Mouse (Mus musculus) kidney, adult 18-20 months (tissue): ENCODE measurements around the gene Traf7.

Experiments used
- DNase-seq: peaks from one replicate; pipeline ENCODE4 v3.0.0; 2021

Gene Traf7

DNA sequence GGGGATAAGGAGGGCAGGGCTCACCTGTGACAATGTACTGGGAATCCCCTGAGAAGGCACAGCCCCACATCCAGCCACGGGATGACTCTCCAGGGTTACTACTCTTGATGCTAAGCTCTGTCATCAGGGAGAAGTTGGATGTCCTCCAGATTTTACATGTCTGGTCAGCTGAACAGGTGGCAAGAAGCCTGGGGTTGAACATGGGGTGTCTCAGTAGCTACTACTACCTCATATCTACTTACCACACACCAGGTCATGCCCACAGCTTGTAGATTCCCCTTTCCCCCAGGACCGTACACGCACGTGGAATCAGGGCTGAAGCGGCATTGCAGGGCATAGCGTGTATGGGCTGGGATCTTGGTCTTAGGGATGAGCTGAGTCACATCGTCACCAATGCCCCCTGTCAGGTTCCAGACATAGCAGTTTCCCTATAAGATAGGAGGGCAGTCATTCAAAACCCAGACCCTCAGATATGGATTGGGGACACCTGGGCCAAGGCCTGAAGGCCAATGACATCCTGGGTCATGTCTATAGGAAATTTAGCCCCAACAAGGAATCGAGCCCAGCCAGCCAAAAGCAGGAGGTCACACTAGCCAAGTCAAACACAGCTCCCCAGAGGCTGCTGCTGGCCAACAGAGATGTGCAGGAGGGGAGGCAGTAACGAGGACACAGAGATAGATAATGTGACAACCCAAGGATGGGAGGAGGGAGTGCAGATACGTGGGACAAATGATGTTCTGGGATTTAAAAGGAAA, 51.5 kb downstream of the Traf7 start:
- DNase-seq: no peak

DNA sequence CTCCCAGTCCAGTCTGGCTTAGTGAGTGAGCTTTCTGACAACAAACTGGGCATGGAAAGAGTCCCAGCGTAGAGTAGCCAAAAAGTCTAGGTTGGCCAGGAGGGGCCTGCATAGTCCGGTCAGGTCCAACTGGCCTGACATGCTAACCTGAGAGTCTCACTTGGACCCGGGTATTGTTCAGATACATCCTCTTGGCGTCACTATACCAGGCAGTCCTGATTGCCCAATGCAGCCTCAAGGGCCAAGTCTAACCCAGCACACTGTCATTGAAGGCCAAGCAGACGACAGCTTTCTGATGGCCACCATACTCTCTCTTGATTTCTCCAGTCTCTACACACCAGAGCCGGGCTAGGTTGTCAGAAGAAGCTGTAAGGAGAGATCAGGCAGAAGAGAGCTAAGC, 52.2 kb downstream of the Traf7 start:
- DNase-seq: no peak

DNA sequence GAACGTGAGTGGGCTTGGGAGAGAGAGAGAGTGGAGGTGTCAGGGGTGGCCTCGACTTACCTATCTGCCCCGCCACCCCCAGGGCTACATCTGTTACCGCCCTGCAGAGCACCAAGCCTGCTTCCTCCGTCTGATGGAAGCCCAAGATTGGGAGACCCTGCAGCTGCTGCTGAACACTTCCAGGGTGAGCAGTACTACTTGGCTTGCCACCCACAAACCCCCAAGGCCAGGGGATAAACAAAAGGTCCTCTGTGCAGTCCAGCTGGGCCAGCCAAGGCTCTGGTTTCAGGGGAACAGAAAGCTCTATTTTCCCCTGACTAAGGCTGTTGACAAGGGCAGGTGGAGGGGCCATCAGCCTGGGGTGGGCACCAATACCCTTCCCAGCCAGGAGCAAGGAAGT, 53.2 kb downstream of the Traf7 start:
- DNase-seq: no peak

DNA sequence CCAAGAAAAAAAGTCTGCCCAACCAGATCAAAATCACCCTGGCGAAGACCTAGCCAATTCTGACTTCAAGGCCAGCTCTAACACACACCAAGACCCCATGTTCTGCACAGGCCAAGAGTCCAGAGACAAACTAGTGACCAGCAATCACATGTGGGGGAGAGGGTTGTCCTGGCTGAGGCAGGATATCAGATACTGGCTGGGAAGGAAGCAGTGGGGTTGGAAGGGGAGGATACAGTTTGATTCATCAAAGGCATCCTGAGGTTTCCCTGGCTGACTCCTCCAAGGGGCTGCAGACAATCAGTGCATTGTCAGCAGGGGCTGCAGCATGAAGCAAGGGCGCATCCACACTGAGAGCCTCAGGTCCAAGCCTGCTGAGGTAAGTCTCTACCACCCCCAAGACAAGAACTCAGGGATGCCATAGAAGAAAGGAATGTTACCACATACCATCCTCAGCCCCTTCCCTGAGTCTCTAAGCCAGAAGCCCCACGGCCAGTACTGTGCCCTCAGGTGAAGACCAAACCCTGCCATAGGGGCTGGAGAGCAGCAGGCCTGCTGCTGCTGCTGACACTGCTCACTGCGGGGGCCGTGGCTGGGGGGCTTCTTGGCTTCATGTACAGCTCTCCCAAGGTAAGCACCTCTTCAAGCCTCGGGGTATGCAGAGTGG, 54.0 kb downstream of the Traf7 start, which contains the start of gene Bricd5:
Gene Bricd5, plus strand, starts transcription at position 273 of the 664 bp plus-strand sequence.
- DNase-seq: no peak

DNA sequence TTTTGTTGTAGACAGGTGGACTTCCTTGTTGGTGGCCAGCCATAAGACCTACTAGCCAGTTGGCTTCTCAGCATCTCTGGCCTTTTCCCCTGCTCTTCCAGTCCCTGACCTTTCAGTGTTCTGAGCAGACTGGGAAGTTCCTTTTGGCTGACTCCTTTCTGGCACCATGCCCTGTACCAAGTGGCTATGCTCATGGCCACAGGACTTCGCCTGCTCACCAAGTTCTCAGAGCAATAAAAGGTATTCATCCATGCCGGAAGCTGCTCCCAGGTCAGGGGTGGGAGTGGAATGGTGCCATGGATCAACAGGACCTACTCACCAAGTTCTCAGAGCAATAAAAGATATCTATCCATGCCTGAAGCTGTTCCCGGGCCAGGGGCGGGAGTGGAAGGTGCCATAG, 55.2 kb downstream of the Traf7 start:
- peak; percentile 82 for DNase-seq

DNA sequence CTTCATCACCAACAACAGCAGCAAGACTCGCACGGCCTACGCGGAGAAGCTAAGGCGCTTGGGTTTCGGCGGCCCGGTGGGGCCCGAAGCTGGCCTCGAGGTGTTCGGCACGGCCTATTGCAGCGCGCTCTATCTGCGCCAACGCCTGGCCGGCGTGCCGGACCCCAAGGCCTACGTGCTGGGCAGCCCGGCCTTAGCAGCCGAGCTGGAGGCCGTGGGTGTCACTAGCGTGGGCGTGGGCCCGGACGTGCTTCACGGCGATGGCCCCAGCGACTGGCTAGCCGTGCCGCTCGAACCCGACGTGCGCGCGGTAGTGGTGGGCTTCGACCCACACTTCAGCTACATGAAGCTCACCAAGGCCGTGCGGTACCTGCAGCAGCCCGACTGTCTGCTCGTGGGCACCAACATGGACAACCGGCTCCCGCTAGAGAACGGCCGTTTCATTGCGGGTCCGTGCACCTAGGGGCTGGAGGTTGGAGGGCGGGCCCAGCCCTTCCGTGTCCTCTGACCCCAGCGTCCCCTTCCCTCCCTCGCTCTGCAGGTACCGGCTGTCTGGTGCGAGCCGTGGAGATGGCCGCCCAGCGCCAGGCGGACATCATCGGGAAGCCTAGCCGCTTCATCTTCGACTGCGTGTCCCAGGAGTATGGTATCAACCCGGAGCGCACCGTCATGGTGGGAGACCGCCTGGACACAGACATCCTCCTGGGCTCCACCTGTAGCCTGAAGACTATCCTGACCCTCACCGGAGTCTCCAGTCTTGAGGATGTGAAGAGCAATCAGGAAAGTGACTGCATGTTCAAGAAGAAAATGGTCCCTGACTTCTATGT, 56.8 kb downstream of the Traf7 start:
- peak; percentile 24 for DNase-seq

DNA sequence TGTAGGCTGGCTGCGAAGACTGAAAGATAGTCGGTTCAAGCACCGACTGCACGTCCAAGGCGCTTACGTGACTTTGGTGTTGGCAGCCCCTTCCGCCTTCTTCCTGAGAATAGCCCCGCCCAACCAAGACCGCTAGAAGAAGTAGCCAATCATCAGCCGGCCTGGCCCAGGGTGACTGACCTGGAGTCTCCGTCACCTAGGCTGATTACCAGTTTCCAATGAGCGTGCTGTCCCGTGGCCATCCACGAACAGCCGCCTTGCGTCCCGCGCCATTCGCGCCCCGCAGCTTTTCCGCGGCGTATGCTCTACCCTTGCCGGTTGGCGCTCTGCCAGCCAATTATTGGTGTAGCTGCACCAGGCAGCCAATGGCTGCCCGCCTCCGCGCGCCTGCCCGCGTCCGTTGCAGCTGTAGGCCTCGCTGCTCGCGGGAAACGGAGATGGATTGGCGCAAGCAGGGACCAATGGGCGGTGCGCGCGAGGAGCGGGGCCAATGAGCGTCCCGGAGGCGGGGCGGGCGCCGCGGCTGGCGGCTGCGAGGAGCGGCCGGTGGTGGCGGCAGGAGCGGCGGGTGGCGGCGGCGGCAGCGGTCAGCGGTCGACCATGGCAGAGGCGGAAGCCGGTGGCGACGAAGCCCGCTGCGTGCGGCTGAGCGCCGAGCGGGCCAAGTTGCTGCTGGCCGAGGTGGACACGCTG, 57.7 kb downstream of the Traf7 start, which contains the start of the genes E4f1 and Pgp:
Gene E4f1, minus strand, starts transcription at position 404 of the 693 bp plus-strand sequence.
Gene Pgp, plus strand, starts transcription at position 483 of the 693 bp plus-strand sequence.
- DNase-seq: peak; percentile 99

DNA sequence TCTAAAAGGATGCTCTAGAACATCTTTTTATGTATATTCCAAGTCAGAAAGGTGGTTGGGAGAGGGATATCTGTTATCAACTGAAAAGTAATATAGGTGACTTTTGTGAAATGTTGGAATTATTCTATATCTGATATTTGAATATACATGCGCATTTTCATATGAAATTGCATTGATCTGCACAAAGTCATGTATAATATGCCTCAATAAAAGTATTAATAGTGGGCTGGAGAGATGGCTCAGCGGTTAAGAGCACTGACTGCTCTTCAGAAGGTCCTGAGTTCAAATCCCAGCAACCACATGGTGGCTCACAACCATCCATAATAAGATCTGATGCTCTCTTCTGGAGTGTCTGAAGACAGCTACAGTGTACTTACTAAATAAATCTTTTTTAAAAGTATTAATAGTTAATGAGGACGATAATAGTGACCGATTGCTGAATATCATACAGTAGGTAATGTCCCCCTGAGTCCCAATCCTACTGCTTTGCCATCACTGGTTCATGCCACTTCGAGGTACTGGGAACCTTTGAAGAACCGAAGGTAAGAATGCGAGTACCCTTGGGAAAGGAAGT, 58.3 kb downstream of the Traf7 start:
- DNase-seq: no peak

DNA sequence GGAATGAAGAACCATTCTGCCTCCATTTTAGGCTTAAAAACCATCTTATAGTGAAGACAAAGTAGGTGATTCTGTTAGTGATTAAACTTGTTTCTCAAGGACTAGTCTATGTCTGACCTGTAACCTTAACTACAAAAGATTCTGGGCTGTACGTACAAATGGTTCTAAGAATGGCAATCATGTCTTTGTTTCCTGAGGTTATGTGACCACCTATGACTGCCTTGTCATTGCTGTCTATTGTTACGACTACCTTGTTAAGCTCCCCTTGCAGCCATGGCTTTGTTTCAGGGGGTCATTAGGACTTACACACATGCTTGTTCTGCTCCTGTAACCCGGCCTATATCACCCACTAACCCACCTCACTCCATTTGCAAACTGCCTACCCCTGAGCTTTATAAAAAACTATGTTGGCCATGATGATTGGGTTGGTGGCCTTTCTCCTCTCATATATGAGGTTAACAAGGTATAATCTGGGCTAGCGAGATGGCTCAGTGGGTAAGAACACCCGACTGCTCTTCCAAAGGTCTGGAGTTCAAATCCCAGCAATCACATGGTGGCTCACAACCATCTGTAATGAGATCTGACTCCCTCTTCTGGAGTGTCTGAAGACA, 59.0 kb downstream of the Traf7 start:
- no peak for DNase-seq

DNA sequence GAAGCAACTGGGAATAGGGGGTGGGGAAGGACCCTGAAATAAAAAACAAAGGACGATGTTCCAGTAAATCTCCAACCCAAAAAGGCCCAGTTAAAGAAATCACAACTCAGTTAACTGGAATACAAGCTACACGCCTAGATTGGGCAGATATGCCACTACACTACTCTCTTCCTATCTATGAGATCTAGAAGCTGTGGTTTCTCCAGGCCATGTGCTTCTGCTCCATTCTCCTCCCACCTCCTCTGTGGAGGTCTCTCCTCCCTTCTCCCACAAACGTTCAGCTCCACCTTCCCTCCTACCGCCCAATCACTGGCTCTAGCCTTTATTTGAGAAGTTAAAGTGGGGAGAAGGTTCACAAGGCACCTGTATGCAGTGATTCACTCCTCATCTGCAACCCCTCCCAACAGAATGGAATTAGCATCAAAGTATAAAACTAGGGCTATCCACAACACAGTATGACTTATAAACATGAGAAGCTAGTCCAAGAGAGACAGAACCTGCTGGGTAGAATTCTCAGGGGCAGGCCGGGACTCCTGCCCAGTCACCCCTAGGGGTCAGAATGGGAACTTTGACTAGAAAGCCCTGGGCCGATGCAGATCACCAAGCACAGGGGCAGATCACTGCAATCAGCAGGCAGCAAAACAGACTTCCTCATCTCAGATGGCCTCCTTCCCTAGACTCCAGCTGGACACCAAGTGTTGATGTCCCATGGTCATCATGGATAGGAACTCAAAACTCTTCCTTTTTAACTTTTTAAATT, 64.2 kb downstream of the Traf7 start:
- no peak for DNase-seq

DNA sequence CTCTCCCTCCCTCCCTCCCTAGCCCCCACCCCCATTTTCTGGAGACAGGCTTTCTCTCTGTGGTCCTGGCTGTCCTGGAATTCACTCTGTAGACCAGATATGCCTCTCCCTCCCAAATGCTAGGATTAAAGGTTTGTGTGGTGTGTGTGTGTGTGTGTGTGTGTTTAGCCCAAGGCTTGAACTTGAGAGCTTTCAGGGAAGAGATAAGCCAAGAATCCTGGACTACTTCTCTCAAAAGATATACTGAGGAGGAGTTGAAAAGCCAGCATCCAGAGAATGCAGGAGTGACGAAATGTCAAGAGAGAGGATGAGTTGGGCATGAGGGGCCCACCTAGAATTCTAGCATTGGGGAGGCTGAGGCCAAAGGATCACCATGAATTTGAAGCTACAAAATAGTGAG, 64.8 kb downstream of the Traf7 start:
- DNase-seq: no peak

DNA sequence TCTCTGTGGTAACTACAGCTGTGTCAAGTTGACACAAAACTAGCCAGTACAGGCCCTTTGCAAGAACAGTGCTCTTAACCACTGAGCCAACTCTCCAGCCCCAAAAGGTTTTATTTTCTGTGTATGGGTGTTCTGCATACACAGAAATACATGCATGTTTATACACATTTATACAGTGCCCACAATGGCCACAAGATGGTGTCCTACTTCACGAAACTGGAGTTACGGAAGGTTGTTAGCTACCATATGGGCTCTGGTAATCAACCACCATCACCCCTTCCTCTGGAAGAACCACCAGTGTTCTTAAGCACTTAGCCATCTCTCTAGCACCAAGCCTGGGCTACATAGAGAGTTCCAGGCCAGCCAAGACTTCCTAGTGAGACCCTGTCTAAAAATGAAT, 66.2 kb downstream of the Traf7 start:
- DNase-seq: no peak
